Mouse (Mus musculus) right cerebral cortex, postnatal 36 days (tissue): ENCODE data around the gene Ripor1.
"Not testable (repeated sequence)": the region's sequence is repeated elsewhere in the genome, so short reads cannot be mapped to it uniquely, and the experiment has no call there.

Experiments
- DNase-seq, 2 experiments: peaks; one replicate each; pipeline ENCODE4 v3.0.0; 2022; ENCODE audit warnings: low spot score in 2 of 2, mixed read lengths in 1 of 2

Ripor1 gene

DNA sequence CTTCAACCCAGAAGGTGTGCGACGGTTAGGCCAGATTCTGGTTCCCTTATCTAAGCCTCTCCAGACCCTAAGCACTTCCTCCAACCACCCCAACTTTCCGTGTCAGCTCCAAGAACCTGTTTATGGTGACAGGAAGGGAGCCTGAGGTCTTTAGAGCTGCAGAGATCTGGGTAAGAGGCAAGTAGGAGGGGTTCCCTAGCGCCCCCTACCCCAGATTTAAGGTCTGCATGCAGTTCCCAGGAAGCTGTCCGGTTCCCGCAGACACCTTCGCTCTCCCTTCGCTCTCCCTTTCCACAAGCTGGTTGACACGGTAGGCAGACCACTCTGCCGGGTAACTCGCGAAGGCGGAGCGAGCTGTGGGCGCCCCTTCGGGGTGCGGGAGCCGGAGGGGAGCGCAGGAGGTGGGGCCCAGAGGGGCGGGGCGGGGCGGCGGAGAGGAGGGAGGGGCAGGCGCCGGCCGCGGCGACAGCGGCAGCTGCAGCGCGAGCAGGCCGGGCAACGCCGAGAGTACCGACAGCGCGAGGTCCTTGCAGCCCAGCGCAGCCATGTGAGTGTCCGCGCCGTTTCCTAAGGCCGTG, at the start of gene Ripor1:
TSS of gene Ripor1 (plus strand) at position 452 of the 578 bp plus-strand sequence.
- DNase-seq, result peak in 1 of 2 experiments; percentile 62

GRCm38 (mm10) chr8:105562863-105563262, 42.2 kb upstream of the Ripor1 start:
- DNase-seq, result no peak

- DNase-seq, result no peak
Measured at GRCm38 (mm10) chr8:105563871-105564270, 41.2 kb upstream of the Ripor1 start.

DNA sequence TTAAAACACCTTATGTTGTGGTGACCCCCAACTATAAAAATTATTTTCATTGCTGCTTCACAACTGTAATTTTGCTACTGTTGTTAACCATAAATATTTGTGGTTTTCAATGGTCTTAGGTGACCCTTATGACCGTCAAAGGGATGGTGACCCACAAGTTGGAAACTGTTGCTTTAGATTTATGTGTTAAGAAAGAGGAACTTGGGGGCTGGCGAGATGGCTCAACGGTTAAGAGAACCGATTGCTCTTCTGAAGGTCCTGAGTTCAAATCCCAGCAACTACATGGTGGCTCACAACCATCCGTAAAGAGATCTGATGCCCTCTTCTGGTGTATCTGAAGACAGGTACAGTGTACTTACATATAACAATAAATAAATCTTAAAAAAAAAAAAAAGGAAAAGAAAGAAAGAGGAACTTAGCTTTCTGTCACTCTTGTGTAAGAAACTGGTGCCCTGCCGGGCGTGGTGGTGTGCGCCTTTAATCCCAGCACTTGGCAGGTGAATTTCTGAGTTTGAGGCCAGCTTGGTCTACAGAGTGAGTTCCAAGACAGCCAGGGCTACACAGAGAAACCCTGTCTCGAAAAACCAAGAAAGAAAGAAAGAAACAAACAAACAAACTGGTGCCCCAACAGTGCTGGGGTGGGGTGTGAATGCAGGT, 40.4 kb upstream of the Ripor1 start:
- not testable (repeated sequence) for DNase-seq

DNA sequence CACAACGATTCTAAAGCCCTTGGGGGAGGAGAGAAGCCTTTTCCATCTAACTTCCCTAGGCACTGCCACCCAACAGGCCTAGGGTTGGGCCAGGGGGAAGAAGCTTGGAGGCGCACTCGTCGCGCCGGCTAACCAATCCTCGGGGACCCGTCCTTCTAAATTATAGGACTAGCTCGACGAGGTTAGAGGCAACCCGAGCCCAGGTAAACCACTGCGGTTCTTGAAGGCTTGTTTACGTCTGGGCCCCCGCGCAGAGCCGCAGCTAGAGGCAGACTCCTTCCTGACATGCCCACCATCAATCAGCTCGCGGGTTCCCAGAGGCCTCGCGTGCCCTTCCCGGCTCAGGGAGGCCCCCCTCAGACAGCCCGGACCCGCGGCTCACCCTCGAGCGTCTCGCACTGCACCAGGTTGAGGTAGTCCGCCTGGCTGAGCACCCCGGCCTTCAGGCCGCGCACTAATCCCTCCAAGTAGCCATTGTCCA, 39.6 kb upstream of the Ripor1 start:
- DNase-seq, result no peak

DNA sequence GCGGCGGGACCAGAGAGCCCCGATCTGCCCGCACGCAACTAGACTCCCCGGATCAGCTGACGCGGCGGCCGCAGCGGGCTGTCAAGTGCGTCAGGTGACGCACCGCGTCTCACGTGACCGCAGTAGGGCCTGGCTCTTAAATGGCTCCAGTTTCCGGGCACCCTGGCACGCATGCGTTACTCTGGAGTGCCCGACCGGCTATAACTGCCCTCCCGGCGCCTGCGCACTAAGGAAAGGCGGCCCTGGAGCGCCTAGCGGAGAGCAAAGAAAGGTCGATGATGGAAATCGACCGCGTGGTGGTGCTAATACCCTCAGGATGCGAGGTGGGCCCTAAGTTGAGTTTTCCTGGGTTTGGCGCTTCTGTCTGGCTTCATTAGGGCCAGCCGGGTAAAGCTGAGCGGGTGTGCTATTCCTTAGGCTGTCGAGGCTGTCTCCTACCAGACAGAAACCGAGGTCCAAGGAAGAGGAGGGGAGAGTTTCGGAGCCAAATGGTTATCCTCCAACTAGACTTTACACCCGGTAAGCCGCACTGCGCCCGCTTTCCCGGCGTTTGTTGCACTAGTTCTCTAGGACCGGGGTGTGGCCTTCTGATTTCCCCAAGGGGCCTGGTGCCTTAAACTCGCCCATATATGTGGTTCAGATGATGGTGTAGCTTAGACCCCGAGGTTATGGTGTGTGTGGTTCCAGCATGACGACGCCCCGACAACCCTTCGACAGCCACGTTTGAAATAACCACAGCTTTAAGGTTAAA, 38.9 kb upstream of the Ripor1 start, which contains the start of gene Atp6v0d1:
TSS of gene Atp6v0d1 (minus strand) at position 96 of the 751 bp plus-strand sequence.
- DNase-seq, result peak; percentile 99 to 100

DNA sequence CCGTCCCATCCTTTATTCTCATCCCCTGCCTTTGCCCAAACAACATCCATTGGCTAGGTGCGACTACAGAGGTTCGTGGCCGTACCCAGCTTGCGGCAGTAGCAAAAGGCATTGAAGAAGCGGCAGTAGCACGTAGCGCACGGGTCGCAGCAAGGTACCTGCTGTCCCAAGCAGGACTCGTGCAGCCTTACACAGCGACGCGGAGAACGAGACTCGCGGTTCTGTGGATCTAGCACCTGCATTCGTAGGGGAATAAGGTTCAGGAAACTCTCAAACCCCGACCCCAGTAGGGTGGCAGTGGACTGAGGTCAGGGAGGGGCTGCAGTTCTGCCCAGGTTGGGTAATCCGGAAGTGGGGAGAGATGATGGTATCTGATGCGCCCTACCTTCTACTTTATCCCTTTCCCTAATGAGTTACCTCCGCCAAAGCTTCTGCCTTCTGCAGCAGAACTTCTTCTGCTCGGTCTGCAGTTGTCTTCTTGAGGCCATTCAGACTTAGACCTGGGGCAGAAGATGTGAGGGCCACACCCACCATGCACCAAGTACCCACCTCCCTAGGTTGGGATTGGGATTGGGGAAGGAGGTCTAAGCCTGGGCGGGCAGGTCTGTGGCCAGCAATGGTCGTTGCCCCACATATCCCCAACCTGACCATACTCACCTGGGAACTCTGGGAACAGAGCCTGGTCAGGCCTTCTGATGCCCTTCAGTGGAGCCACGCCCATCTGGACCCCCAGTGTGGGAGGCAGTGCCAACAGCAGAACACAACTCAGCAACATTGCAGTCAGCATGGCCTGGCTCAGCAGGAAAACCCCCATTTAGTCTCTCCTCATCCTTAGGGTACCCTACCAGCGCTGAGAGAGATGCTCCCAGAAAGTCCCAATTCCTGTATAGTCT, 38.1 kb upstream of the Ripor1 start:
- DNase-seq, result no peak

DNA sequence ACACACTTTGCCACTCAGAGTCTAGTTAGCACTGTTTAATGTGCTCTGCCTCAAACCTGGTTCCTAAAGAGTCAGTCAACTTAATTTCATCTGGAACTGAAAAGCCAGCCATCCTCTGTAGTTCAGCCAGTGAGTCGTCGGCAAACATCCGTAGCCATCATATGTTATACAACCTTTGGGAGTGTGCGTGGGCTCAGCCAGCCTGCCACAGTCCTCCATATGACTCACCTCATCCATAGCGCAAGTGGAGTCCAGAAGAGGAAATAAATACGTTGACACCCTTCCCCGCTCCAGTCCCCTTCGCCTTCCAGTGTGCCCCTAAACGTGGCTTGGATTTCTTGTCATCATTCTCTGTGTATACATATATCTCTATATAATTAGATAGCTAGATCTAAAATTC, 33.2 kb upstream of the Ripor1 start:
- DNase-seq, result peak; percentile 36 to 56

DNA sequence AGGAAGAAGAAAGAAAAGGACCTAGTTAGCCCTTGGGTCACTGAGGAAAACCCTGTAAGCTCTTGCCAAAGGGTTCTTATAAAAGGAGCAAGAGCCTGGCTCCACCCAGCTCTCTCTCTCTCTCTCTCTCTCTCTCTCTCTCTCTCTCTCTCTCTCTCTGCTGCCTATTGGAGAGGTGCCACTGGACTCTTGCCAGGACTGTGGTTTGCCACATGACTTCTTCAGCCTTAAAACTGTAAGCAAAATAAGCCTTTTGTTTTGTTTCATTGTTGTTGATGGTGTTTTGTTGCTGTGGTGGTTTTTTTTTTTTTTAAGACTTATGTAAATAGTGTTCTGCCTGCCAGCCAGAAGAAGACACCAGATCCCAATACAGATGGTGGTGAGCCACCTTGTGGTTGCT, 31.6 kb upstream of the Ripor1 start:
- DNase-seq, result no peak

- DNase-seq, result no peak
Measured at GRCm38 (mm10) chr8:105574741-105575140, 30.3 kb upstream of the Ripor1 start.

DNA sequence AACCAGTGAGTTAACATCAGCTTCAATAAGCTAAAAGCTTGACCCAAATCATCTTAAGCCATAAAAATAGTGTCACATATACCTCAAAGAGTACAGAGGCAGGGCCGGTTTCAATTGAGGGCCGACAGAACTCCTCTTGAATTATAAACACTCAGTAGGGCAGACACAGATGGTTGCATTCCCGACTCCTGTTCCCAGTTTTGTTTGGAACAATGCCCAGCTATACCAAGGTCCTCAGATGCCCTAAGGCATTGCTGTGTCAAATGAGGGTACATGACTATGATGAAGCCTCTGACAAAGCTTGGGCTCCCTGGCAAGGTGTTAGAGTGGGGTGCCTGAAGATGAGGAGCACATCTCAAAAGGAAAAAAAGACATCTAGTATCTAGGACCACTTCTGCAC, 29.5 kb upstream of the Ripor1 start:
- no peak for DNase-seq

- no peak for DNase-seq
Measured at GRCm38 (mm10) chr8:105579719-105580118, 25.3 kb upstream of the Ripor1 start.

GRCm38 (mm10) chr8:105592431-105592830, 12.6 kb upstream of the Ripor1 start:
- DNase-seq, result no peak

DNA sequence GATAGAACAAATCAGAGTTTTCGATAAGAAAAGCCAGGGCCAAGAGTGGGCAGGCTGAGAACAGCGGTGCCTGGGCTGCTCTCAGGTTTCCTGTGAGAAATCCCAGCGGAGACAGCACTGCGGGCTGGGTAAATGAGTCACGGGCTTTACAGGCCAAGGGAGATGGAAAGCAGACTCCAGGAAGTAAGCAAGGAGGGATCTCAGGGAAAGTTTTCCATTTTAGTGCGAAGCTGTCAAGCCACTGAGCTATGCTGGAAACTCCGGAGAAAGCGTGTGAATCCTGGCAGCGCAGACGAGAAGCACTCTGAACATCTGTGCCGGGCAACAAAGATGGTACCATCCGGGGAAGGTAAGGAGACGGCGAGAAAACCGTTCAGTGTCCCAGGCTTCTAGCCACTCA, 11.2 kb upstream of the Ripor1 start:
- DNase-seq, result no peak

DNA sequence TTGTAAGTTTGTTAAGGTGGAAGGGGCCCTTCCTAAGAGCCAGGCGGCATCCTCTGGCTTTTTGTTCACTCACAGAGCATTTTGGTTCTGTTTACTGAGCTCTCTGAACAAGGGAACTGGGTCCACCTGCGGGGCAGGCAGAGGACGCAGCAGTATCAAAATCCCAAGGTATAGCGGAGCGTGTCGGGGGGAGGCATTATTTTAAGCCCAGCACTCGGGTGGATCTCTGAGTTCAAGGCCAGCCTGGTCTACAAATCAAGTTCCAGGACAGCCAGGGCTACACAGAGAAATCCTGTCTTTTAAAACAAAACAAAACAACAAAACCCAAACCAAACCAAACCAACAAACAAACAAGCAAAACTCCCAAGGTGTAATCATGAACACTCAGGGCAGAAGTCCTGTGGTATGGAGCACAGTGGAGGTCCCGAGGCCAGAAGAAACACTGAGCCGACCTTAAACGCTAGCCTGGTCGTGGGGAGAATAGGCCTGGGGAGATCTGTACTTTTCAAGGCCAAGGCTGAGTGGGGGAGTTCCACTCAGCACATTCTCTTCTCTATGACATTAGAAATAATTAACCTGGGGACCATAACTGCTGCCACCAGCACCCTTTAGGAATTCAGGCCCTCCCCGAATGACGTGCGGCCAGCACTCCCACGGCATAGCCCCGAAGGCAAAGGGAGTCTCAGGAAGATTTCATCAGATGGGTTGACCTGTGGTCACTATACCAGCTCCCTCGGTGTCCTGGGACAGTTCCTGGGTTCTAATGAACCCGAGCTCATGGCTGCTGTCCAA, 10.4 kb upstream of the Ripor1 start:
- no peak for DNase-seq

DNA sequence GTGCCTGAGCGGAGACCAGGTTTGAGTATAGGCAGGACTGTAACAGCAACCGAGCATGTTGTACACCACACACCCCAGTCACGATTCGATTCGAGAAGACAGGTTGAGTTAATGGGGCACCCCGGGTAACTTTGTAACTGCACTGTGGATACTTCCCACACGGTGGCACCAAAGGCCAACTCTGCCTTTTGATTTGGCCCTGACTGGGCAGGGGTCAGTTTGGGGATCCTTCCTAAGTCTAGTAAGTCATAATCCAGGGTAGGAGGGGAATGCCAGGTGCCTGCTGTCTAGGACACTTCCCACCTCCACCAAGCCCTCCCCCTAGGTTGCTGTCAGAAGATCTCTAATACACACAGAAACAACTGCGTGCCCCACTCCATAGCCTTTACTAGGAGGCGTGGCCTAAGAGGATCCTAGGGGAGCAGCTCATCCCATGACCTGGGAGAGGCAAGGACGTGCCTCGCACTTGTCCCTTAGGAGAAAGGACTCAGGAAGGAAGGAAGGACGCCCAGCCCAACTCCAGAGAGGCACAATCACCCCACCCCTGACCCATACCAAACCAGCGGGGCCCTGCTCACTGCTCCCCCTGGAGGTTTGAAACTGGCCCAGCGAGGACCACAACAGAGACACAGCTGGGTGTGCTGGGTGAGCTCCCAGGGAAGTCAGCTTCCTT, 8.6 kb upstream of the Ripor1 start:
- DNase-seq, result no peak

DNA sequence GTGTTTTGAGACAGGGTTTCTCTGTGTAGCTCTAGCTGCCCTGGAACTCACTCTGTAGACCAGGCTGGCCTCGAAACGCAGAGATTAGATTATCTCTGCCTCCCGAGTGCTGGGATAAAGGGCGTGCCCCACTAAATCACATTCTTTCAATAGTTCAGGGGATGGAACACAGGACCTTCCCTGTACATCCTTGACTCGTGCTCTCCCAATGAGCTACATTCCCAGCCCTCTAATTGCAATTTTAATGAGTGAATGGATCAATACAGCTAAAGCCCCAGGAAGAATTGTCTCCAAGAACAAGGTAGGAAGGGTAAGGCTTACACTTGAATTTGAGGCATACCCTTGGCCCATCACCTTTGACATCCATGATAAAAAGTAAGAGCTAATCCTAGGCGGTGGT, 6.3 kb upstream of the Ripor1 start:
- no peak for DNase-seq

- no peak for DNase-seq
Measured at GRCm38 (mm10) chr8:105601301-105601700, 3.8 kb upstream of the Ripor1 start.

- not testable (repeated sequence) for DNase-seq
Measured at GRCm38 (mm10) chr8:105602540-105602939, 2.5 kb upstream of the Ripor1 start.

GRCm38 (mm10) chr8:105605491-105606188, 585 bp downstream of the Ripor1 start:
- DNase-seq, result no peak
